Mouse (Mus musculus) hindlimb bud, embryonic 11.5 days (tissue): Measurements from ENCODE around the gene Kri1.
"Not testable (repeated sequence)": the region's sequence is repeated elsewhere in the genome, so short reads cannot be mapped to it uniquely, and the experiment has no call there.

Experiments used
- DNase-seq: peaks from one replicate; pipeline ENCODE4 v3.0.0-alpha.2; 2012; ENCODE audit warnings: low read depth, low spot score; ENCODE audit errors: extremely low spot score

The Kri1 gene

DNA sequence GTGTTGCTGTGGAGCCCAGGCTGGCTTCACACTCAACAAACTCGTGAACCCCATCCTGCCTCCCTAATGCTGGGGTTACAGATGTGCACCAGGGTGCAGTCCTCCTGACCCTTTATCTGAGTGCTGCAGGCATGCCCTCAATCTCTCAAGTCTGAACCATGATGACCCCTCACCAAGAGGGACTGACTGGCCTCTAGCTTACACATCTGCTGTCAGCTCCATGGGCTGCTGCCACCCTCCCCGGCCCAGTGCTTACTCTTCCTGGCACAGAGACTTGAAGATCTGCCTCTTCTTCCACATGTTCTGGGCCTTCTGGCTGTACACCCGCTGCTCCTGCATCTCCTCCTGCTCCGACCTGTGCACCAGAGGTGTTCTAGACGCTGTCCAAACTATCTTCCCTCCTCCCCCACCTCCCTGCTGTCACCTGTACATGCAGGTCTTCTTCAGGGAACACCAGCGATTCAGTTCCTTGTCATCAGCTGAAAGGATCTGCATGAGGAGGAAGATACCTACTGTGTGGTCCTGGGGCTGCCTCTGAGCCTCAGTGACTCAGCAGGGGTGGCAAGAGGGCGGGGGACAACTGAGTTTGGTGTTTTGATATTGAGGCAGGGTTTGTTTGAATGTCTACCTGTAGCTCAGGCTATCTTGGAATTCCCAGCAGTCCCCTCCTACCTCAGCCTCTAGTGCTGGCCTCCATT, 12.6 kb downstream of the Kri1 start:
- DNase-seq, result no peak

DNA sequence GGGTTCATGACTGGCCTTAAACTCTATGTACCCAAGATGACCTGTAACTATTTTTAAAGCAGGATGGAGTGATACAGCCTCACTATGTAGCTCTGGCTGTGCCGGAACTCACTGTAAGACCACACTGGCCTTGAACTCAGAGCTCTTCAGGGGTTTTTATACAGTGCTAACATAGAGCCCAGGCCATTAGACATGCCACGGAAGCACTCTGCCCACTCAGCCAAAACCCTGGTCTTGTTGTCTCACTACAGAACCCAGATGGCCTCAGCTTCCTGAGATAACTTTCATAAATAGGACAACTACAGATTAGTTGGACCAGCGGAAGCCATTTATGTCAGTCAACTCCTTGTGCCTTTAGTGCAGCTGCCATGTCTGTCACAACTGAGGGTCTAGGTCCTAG, 13.4 kb downstream of the Kri1 start:
- no peak for DNase-seq

DNA sequence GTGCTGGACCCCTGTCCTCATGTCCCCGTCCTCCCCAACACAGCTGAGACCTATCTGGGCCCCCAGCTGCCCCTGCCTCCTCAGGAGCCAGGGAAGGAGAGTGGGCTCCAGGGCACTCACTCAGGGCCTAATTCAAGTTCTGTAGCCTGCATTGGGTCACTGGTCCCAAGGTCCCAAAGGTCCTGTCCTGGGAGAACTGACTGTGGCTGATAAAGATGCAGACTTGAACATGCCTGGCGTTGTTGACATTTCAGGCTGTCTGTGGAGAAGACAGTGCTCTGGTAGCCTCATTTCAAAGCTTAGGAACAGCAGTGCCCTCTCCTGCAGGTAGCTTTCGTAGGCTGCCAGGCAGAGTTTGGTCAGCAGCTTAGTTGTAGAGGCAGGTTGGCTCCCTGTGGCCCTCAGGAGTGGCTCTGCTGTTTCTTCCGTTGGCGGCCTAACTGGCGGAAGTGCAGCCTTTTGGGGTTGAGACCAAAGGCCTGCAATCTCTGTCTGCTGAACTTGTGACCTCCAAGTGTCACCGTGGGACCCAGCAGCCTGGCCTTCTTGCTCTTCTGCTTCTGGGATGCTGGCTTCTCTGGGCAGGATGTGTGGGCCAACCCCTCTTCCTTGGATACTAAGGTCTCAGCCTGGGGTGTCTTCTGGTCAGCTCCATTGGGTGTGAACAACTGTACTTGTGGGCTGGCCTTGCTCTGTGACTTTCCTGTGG, 14.1 kb downstream of the Kri1 start:
- DNase-seq, result no peak

- no peak for DNase-seq
Observed at GRCm38 (mm10) chr9:21273094-21273493, 14.7 kb downstream of the Kri1 start.

DNA sequence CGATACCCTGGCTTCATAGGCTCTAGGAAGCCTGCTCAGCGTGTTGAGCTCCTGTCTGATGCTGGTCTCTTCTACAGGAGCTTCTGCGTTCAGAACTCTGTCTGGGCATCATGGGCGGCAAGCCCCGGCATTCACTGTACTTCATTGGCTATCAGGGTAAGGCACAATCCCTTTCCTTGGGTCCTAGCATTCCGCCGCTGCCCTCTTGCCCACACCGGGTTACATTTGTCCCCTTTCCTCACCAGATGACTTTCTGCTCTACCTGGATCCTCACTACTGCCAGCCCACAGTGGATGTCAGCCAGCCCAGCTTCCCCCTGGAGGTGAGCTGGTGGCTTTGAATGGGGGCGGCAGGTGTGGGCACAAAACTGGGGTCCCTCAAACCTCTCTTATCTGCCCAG, 15.4 kb downstream of the Kri1 start:
- DNase-seq, result no peak

GRCm38 (mm10) chr9:21269590-21269989, 18.2 kb downstream of the Kri1 start:
- not testable (repeated sequence) for DNase-seq

GRCm38 (mm10) chr9:21268305-21268704, 19.5 kb downstream of the Kri1 start:
- no peak for DNase-seq

DNA sequence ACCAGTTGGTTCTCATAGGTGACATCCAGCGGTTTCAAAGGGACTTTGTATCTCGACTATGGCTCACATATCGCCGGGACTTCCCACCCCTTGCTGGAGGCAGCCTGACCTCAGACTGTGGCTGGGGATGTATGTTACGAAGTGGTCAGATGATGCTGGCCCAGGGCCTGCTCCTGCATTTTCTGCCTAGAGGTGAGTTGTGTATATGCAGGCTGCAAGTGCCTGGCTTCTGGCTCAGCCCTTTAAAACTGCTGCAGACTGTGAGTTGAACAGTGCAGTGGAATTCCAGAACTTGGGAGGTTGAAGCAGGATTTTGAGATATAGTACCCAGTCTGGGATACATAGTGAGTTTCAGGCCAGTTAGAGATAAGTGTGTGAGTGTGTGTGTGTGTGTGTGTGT, 20.9 kb downstream of the Kri1 start:
- no peak for DNase-seq

DNA sequence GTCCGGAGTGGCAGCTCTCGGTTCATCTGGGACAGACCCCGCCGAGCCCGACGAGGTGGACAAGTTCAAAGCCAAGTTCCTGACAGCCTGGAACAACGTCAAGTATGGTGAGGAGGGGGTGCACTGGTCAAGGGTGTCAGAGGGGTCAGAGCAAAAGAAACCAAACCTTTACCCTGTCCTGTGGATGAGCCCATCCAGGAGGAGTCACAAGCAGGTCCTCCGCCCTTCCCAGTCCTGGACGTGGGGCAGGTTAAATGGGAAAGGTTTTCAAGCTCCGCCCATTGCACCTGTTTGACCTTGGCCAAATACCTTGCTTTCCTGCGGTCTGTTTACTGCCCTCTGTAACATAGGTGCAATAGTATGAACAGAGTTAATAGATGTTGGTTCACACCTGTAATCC, 22.2 kb downstream of the Kri1 start:
- no peak for DNase-seq

DNA sequence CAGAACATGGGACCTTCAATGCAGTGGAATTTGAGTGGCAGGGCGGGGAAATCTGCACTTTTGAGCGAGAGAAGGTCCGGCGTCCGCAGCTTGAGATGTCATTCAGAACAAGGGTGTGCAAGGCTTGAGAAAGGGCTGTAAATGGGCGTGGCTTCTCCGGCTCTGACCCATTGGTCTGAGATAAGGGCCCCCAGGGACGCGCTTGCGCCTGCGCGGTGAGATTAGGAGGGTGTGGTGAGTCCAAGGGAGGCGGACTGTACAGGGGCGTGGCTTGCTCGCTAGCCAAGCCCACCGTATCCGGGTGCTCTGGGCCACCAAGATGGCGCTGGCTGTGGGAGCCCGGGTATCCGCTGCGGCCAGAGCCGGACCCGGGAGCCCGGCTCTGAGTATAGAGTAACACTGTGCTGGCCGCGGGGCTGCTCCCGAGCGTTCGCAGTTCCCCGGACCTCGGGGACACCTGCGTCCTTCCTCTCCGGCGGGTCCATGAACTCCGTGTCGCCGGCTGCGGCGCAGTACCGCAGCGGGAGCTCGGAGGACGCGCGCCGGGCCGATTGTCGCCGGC, 22.7 kb downstream of the Kri1 start, which contains the start of gene Atg4d:
Atg4d (plus strand) TSS at position 294 of the 562 bp plus-strand sequence.
- DNase-seq, result peak; percentile 96

GRCm38 (mm10) chr9:21264272-21264999, 23.3 kb downstream of the Kri1 start:
- no peak for DNase-seq

DNA sequence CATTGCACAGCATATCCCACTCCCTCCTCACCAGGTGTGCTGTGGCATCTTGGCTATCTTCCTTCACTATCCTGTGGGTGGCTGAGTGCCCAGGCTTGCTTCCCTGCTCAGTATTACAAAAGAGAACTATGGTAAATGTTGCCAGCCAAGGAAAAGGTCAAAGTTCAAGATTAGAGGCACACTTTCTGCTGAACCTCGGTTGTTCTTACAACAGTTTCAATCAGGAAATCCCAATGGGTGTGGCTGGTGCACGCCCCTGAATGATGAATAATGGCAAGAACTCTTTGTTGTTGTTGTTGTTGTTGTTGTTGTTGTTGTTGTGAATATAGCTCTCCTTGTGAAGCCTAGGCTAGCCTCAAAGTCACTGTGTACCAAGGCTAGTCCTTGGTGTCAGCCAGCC, 25.9 kb downstream of the Kri1 start:
- no peak for DNase-seq

GRCm38 (mm10) chr9:21260491-21261040, 27.2 kb downstream of the Kri1 start:
- no peak for DNase-seq

- DNase-seq, result not testable (repeated sequence)
Observed at GRCm38 (mm10) chr9:21256349-21256748, 31.4 kb downstream of the Kri1 start.

GRCm38 (mm10) chr9:21254690-21255089, 33.1 kb downstream of the Kri1 start:
- no peak for DNase-seq

DNA sequence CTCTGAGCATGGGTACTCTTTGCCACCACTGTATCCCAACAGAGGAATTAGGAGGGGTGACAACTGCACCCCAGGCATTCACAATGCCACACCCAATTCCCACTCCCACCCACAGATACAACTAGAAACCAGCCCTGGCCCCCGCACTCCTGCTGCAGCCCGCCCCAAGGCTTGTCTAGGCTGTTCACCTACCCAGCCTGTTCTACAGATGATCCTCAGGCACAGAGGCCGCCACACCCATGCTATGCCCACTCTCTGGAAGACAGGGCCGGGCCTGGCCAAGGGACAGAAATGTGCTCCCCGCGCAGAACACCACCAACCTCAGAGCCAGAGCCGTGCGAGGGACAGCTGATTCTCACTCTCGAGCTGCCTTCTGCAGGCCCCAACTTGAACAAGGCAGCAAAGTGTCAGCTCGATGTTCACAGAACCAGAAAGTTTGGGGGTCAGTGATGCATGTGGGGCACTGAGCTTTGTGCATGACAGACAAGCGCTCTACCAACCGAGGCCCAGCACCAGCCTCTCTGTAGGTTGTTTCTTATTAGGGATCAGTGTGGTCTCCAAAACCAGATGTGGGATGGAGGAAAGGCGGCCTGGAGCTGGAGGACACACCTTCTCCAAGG, 36.5 kb downstream of the Kri1 start:
- no peak for DNase-seq

DNA sequence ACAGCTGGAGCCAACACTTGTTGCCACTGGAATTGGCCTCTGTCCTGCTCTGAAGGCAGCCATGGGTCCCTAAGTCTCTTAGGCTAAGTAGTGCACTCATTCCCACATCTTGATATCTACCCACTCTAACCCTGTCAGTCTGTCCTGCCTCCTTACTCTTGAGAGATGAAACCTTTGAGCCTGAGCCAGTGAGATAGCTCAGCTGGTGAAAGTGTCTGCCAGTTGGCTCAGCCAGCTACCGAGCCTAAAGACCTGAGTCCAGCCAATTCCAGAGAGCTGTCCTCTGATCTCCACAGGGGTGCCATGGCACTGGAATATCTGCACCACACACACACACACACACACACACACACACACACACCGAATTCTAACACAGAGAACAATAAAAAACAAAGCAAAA, 37.3 kb downstream of the Kri1 start:
- no peak for DNase-seq

DNA sequence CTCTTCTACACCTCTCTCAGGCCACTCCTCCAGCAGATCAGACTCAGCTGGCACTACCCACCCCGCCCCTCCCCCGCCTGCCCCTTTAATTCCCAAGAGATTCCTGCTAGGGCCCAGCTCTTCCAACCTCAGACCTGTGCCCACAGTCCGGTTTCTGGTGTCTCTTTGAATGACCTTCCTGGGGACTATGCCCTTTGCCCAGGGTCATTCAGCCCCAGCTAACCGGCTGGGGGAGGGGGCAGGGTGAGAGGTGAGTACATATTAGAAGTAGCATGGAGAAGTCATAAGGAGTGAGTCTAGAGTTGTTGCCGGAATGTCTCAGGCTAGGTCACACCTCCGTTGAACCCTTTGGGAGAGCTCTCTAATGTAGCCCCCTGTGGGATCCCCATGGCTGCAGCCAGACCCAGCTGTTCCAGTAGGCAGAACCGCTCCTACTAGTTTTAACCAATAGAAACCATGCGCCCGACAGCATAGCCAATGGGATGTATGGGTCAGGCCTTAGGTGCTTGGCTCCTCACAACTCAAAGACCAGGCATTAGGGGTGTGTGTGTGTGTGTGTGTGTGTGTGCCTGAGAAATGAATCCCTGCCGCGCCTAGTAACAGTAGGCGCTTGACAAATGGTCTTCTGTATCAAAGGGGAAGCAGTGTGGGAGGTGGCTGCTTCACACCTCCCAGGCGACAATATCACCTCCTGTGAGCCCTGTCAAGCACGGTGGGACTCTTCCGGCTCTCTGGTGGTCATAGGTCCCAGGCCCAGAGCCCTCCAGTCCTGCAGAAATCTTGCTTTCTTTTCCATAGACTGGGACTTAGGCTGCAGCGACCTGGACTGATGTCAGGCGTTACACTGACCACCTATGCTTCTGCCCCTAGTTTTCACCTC, 37.9 kb downstream of the Kri1 start:
- DNase-seq, result no peak

- DNase-seq, result no peak
Observed at GRCm38 (mm10) chr9:21248326-21248725, 39.4 kb downstream of the Kri1 start, which contains the start of gene S1pr5. S1pr5 (minus strand) TSS chr9:21248443.

- no peak for DNase-seq
Observed at GRCm38 (mm10) chr9:21246342-21246741, 41.4 kb downstream of the Kri1 start.
